Mouse (Mus musculus) heart, adult 2 months (tissue): ENCODE measurements at regions not wholly inside any gene's neighbourhood (a gene's known extent, or its start where the extent isn't known, plus 50 kb on each side); places are given as distances from the start of the nearest gene placed in this dataset.

ENCODE experiments used
- CTCF ChIP-seq: fragments of 200-600 bp; IDR thresholded peaks from 2 replicates; pipeline ENCODE4 v1.8.1; 2022; ENCODE audit warnings: antibody characterized with exemption, mild to moderate bottlenecking, moderate library complexity
- POLR2A ChIP-seq: fragments of 200-500 bp; IDR thresholded peaks from 2 replicates; pipeline ENCODE4 v1.6.1; 2011; ENCODE audit warnings: mild to moderate bottlenecking, low read depth, low read length, control low read depth; ENCODE audit not compliant: insufficient read depth

DNA sequence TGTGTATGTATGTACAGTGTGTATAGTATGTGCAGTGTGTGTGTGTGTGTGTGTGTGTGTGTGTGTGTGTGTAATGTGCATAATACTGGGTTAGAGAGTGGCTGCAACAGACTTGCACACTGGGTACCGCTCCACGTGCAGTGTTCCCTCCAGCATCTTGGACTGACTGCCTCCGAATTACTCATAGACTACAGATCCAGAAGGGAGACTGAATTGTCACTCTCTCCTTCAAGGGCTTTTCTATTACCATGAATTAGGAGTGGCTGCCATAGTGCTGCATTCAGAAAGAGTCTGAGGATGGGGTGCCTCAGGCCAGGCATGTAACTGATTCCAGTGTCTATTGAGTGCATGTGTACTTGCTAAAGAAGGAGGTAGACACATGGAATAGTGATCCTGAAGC, 98.9 kb upstream of the Plcl2 start:
- TF ChIP-seq POLR2A = no peak
- no peak for TF ChIP-seq CTCF
